Mouse (Mus musculus): ENCODE measurements at regions not wholly inside any gene's neighbourhood (a gene's known extent, or its start where the extent isn't known, plus 50 kb on each side); places are given as distances from the start of the nearest gene placed in this dataset.

DNA sequence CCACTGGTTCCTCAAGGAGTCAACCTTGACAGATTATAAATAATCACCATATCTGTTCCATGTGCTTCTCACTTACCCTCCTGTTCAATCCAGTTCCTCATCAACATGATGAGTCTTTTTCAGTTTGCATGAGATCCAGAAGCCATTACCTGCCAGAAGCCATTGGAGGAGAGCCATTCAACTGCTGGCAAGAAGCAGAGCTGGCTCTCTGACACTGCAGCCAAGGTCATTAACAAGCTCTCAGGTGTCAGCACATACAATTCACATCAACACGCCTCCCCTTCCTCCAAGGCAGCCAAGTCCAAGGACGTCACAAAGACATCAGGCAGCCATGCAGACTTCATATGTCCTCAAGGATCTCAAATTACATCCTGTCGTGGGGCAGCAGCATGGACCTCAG is 648.6 kb upstream of the Slit2 start:
- TF ChIP-seq CTCF (IDR thresholded peaks at IDR 0.05; ENCODE audit: borderline replicate concordance, extremely low read depth, insufficient read depth, insufficient read length) = no peak
- TF ChIP-seq POLR2A (IDR thresholded peaks at IDR 0.05; ENCODE audit: borderline replicate concordance, extremely low read depth, insufficient read depth, insufficient read length, poor library complexity, severe bottlenecking) = no peak

Data from brain, embryonic 14.5 days (tissue).